Mouse (Mus musculus) MEL (cell line): ENCODE measurements around the gene Wnt7b.

Experiments used
- CHD2 ChIP-seq: IDR thresholded peaks from 2 replicates; pipeline ENCODE4 v1.6.1; 2011; ENCODE audit warnings: low read length, improper control_type of control experiment
- CTCF ChIP-seq, 3 experiments: IDR thresholded peaks in 2 of 3; conservative IDR thresholded peaks in 1 of 3; 2 replicates each; pipeline ENCODE4 v1.5.1; 2011 to 2012; ENCODE audit warnings: low read length in 3 of 3, low read depth in 2 of 3, mild to moderate bottlenecking in 2 of 3, improper control_type of control experiment in 1 of 3, inconsistent platforms in 1 of 3, mixed read lengths in 1 of 3, moderate library complexity in 1 of 3; ENCODE audit not compliant: control insufficient read depth in 1 of 3, insufficient read depth in 1 of 3, poor library complexity in 1 of 3, severe bottlenecking in 1 of 3
- EP300 ChIP-seq, 2 experiments: IDR thresholded peaks; 2 replicates each; pipeline ENCODE4 v1.6.1; 2011; ENCODE audit warnings: improper control_type of control experiment in 2 of 2, low read length in 2 of 2, low read depth in 1 of 2, mild to moderate bottlenecking in 1 of 2
- HCFC1 ChIP-seq: IDR thresholded peaks from 2 replicates; pipeline ENCODE4 v1.6.1; 2012; ENCODE audit warnings: low read depth, mild to moderate bottlenecking, inconsistent platforms, low read length, improper control_type of control experiment, moderate library complexity
- NELFE ChIP-seq: IDR thresholded peaks from 2 replicates; pipeline ENCODE4 v1.6.1; 2011; ENCODE audit warnings: low read depth, low read length, improper control_type of control experiment
- POLR2A ChIP-seq, 2 experiments: IDR thresholded peaks; 2 replicates each; pipeline ENCODE4 v1.6.1; 2011 to 2012; ENCODE audit warnings: low read length in 2 of 2, mild to moderate bottlenecking in 2 of 2, control low read depth in 1 of 2, improper control_type of control experiment in 1 of 2, low read depth in 1 of 2, moderate library complexity in 1 of 2; ENCODE audit not compliant: control insufficient read depth in 1 of 2, insufficient read depth in 1 of 2, poor library complexity in 1 of 2
- POLR2AphosphoS5 ChIP-seq: IDR thresholded peaks from 2 replicates; pipeline ENCODE4 v1.6.1; 2012; ENCODE audit warnings: low read depth, borderline replicate concordance, mild to moderate bottlenecking, inconsistent platforms, low read length, moderate library complexity, mixed read lengths
- RCOR1 ChIP-seq: IDR thresholded peaks from 2 replicates; pipeline ENCODE4 v1.6.1; 2012; ENCODE audit warnings: low read depth, mild to moderate bottlenecking, inconsistent platforms, low read length, improper control_type of control experiment
- TAL1 ChIP-seq: IDR thresholded peaks from 2 replicates; pipeline ENCODE4 v1.6.1; 2012; ENCODE audit warnings: mild to moderate bottlenecking, inconsistent platforms, low read length, moderate library complexity, mixed read lengths
- USF1 ChIP-seq: IDR thresholded peaks from 2 replicates; pipeline ENCODE4 v1.6.1; 2014; ENCODE audit warnings: low read depth, mild to moderate bottlenecking, inconsistent platforms, low read length, improper control_type of control experiment, moderate library complexity
- ZC3H11A ChIP-seq: IDR thresholded peaks from 2 replicates; pipeline ENCODE4 v1.6.1; 2012; ENCODE audit warnings: low read depth, mild to moderate bottlenecking, inconsistent platforms, low read length, improper control_type of control experiment
- ZNF384 ChIP-seq: IDR thresholded peaks from 2 replicates; pipeline ENCODE4 v1.6.1; 2012; ENCODE audit warnings: low read depth, mild to moderate bottlenecking, inconsistent platforms, low read length, improper control_type of control experiment

DNA sequence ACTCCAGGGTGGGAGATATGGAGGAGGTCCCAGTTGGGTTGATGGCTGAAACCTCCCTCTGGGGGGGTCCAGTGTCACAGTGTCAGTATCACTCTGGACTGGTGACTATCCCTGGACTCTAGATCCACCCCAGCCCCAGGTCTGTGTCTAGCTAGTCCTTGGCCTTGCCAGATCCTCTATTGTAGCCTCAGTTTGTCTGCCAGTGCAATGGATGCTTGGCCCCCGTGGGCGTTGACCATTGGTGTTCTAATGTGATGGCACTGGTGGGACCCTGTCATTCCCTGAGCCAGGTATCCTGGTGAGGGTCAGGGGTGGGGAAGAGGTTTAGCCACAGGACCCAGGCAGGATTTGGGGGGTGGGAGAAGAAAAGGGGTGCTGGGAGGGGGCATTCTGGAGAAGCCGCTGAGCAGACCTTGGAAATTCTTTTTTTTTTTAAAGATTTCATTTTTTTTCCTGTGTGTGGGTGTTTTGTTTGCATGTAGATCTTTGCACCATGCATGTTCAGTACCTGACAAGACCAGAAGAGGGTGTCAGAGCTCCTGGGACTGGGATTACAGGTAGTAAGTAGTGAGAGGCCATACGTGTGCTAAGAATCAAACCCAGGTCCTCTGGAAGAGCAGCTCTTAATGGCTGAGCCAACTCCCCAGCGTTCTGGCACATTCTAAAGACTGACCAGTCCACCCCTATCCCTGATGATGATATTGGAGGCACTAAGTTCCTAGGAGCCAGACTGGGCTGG, 27.2 kb upstream of the Wnt7b start:
- no peak for TF ChIP-seq RCOR1
- TF ChIP-seq CTCF (IDR thresholded peaks at IDR 0.05 in 2 of 3, conservative IDR thresholded peaks at IDR 0.05 in 1 of 3; ENCODE audit: control insufficient read depth in 1 of 3, insufficient read depth in 1 of 3, low read depth in 2 of 3, low read length in 3 of 3, poor library complexity in 1 of 3, severe bottlenecking in 1 of 3): peak; percentile 25 to 64 (median 35)
- TF ChIP-seq CHD2: no peak
- TF ChIP-seq HCFC1: no peak
- TF ChIP-seq POLR2A (IDR thresholded peaks at IDR 0.05; ENCODE audit: control insufficient read depth in 1 of 2, insufficient read depth in 1 of 2, low read depth in 1 of 2, low read length in 2 of 2, poor library complexity in 1 of 2): no peak
- TF ChIP-seq ZC3H11A: no peak; the same call in 1 of the 2 replicates
- no peak for TF ChIP-seq TAL1
- TF ChIP-seq POLR2AphosphoS5: no peak
- no peak for TF ChIP-seq NELFE
- no peak for TF ChIP-seq EP300 (IDR thresholded peaks at IDR 0.05; ENCODE audit: low read depth in 1 of 2, low read length in 2 of 2)
- TF ChIP-seq USF1: no peak
- TF ChIP-seq ZNF384: no peak
